Mouse (Mus musculus): ENCODE measurements around the gene Stard5.

- TF ChIP-seq CTCF (IDR thresholded peaks at IDR 0.05; ENCODE audit: insufficient read depth, low read length) = no peak
- no peak for TF ChIP-seq POLR2A (IDR thresholded peaks at IDR 0.05; ENCODE audit: borderline replicate concordance, extremely low read depth, low read depth, low read length)
Measured at GRCm38 (mm10) chr7:83671573-83671972, 39.8 kb downstream of the Stard5 start.
